Mouse (Mus musculus) midbrain, embryonic 16.5 days (tissue): ENCODE data around the gene Gm21987. TPM values are rescaled to one million over a fixed set of nuclear protein-coding genes. Genes with fewer than 3 reads are reported as not detected.

ENCODE experiments used
- ATAC-seq: fragments of 200-750 bp; cut with Nextera tagmentation; 2 replicates; pipeline ENCODE4 v1.8.0; 2017; ENCODE audit warnings: moderate TSS enrichment
- H3K27ac ChIP-seq: fragments of 300-500 bp; sonication (generic); 2 replicates; pipeline ENCODE4 v1.5.1; 2014; ENCODE audit warnings: mild to moderate bottlenecking, low read length, mixed read lengths
- H3K27me3 ChIP-seq: fragments of 300-500 bp; sonication (generic); 2 replicates; pipeline ENCODE4 v1.6.1; 2014; ENCODE audit warnings: low read depth, low read length, mixed read lengths; ENCODE audit not compliant: control insufficient read depth, insufficient read depth
- H3K36me3 ChIP-seq: fragments of 300-500 bp; sonication (generic); 2 replicates; pipeline ENCODE4 v1.6.1; 2014; ENCODE audit warnings: mild to moderate bottlenecking, low read length, moderate library complexity, mixed read lengths; ENCODE audit not compliant: control insufficient read depth, insufficient read depth
- H3K4me1 ChIP-seq: fragments of 300-500 bp; sonication (generic); 2 replicates; pipeline ENCODE4 v1.6.1; 2014; ENCODE audit warnings: mild to moderate bottlenecking, low read length, mixed read lengths; ENCODE audit not compliant: control insufficient read depth, insufficient read depth
- H3K4me2 ChIP-seq: fragments of 300-500 bp; sonication (generic); 2 replicates; pipeline ENCODE4 v1.6.1; 2014; ENCODE audit warnings: mild to moderate bottlenecking, low read length, mixed read lengths
- H3K4me3 ChIP-seq: fragments of 300-500 bp; sonication (generic); 2 replicates; pipeline ENCODE4 v1.5.1; 2014; ENCODE audit warnings: low read depth, mild to moderate bottlenecking, low read length, moderate library complexity, mixed read lengths
- H3K9ac ChIP-seq: fragments of 300-500 bp; sonication (generic); 2 replicates; pipeline ENCODE4 v1.6.1; 2014; ENCODE audit warnings: low read depth, low read length, mixed read lengths
- H3K9me3 ChIP-seq: fragments of 300-500 bp; sonication (generic); replicated peaks from 2 replicates; pipeline ENCODE4 v1.6.1; 2014; ENCODE audit warnings: mild to moderate bottlenecking, low read length, mixed read lengths; ENCODE audit not compliant: control insufficient read depth, poor library complexity, severe bottlenecking
- WGBS: fragments of 180-500 bp; shearing (Covaris S2); extraction: QIAGEN DNeasy Blood & Tissue Kit; methylation state at CpG from one replicate; pipeline ENCODE4 v1.1.7; 2014; 5-methylcytosine and 5-hydroxymethylcytosine counted together
- polyA plus RNA-seq: library from polyadenylated mRNA; unstranded; fragments of >200 nt; fragmentation: Nextera tagmentation; extraction: Ambion mirVana; gene quantifications from 2 replicates; pipeline ENCODE4 v1.2.1, GENCODE M21; 2015

Gene Gm21987
- polyA plus RNA-seq, 1 experiment from 2014 or later, result not detected

- no peak overlapping the region for H3K4me3 ChIP-seq
- WGBS, result 88% methylated on average over 6 of the region's 6 CpGs
- H3K4me1 ChIP-seq, result peaks cover 16% of the 10 kb centered on the region
- H3K27me3 ChIP-seq, result no peaks in the 10 kb centered on the region
- H3K4me2 ChIP-seq, result no peak overlapping the region
- H3K9me3 ChIP-seq, result no peaks in the 10 kb centered on the region
- no peak for ATAC-seq
- H3K9ac ChIP-seq, result no peak overlapping the region
- no peaks in the 10 kb centered on the region for H3K36me3 ChIP-seq
- no peak overlapping the region for H3K27ac ChIP-seq
These were observed 54.6 kb downstream of the Gm21987 start for GRCm38 (mm10) chr16:38401468-38401867.

GRCm38 (mm10) chr16:38403639-38404038 lies 56.8 kb downstream of the Gm21987 start:
- Histone ChIP-seq H3K27ac (no peak overlapping the region), H3K36me3 (no peaks in the 10 kb centered on the region), H3K4me3 (no peak overlapping the region), H3K9me3 (no peaks in the 10 kb centered on the region), H3K4me1 (peaks cover 16% of the 10 kb centered on the region), H3K27me3 (no peaks in the 10 kb centered on the region), H3K4me2 (no peak overlapping the region), H3K9ac (no peak overlapping the region)
- 90% methylated on average over 7 of the region's 7 CpGs for WGBS
- ATAC-seq, result no peak

GRCm38 (mm10) chr16:38406293-38406692 lies 59.5 kb downstream of the Gm21987 start:
- no peaks in the 10 kb centered on the region for H3K36me3 ChIP-seq

GRCm38 (mm10) chr16:38406708-38407107 lies 59.9 kb downstream of the Gm21987 start:
- Histone ChIP-seq H3K4me3 (no peak overlapping the region), H3K9me3 (no peaks in the 10 kb centered on the region), H3K36me3 (no peaks in the 10 kb centered on the region), H3K27ac (no peak overlapping the region), H3K4me2 (no peak overlapping the region), H3K27me3 (no peaks in the 10 kb centered on the region), H3K4me1 (no peaks in the 10 kb centered on the region), H3K9ac (no peak overlapping the region)
- ATAC-seq, result no peak
- WGBS, result 90% methylated on average over 6 of the region's 6 CpGs

More at GRCm38 (mm10) chr16:38406293-38406692, 59.5 kb downstream of the Gm21987 start:
- no peak for ATAC-seq
- H3K9ac ChIP-seq, result no peak overlapping the region
- WGBS, result 67% methylated on average over 5 of the region's 5 CpGs
- H3K9me3 ChIP-seq, result no peaks in the 10 kb centered on the region
- no peaks in the 10 kb centered on the region for H3K4me1 ChIP-seq
- no peak overlapping the region for H3K4me2 ChIP-seq
- H3K4me3 ChIP-seq, result no peak overlapping the region
- no peak overlapping the region for H3K27ac ChIP-seq
- H3K27me3 ChIP-seq, result no peaks in the 10 kb centered on the region

- H3K4me3 ChIP-seq, result no peak overlapping the region
- no peak overlapping the region for H3K9ac ChIP-seq
- ATAC-seq, result no peak
- WGBS, result 30% methylated on average over 5 of the region's 5 CpGs
- no peaks in the 10 kb centered on the region for H3K36me3 ChIP-seq
- H3K9me3 ChIP-seq, result no peaks in the 10 kb centered on the region
- H3K27ac ChIP-seq, result no peak overlapping the region
- H3K27me3 ChIP-seq, result no peaks in the 10 kb centered on the region
- no peaks in the 10 kb centered on the region for H3K4me1 ChIP-seq
- no peak overlapping the region for H3K4me2 ChIP-seq
These were observed 60.7 kb downstream of the Gm21987 start for GRCm38 (mm10) chr16:38407584-38407983.

GRCm38 (mm10) chr16:38408416-38408815 lies 61.6 kb downstream of the Gm21987 start:
- H3K27me3 ChIP-seq, result no peaks in the 10 kb centered on the region
- 94% methylated on average over 8 of the region's 8 CpGs for WGBS
- no peak overlapping the region for H3K4me2 ChIP-seq
- no peaks in the 10 kb centered on the region for H3K4me1 ChIP-seq
- H3K9ac ChIP-seq, result no peak overlapping the region
- H3K27ac ChIP-seq, result no peak overlapping the region
- H3K9me3 ChIP-seq, result no peaks in the 10 kb centered on the region
- ATAC-seq, result no peak
- H3K4me3 ChIP-seq, result no peak overlapping the region
- no peaks in the 10 kb centered on the region for H3K36me3 ChIP-seq

Other genes with a start within 250 kb of the Gm21987 start
- gene Nr1i2, start 52.2 kb upstream of the Gm21987 start, polyA plus RNA-seq, result not detected in 2 replicates
- gene Maats1, start 4.9 kb upstream of the Gm21987 start, polyA plus RNA-seq, result 1.3 and 2.0 TPM in 2 replicates
- gene Cox17, start within 50 bp of the Gm21987 start, polyA plus RNA-seq, result 66.0 and 68.5 TPM in 2 replicates
- 0.47 and 0.83 TPM in 2 replicates for gene Popdc2, start 15.2 kb downstream of the Gm21987 start, polyA plus RNA-seq
- 0.36 and 0.68 TPM in 2 replicates for gene Pla1a, start 86.1 kb downstream of the Gm21987 start, polyA plus RNA-seq
- gene Adprh, start 105.7 kb downstream of the Gm21987 start, polyA plus RNA-seq, result 160 and 164 TPM in 2 replicates
- 0.46 and 0.61 TPM in 2 replicates for gene Cd80, start 108.5 kb downstream of the Gm21987 start, polyA plus RNA-seq
- gene Timmdc1, start 175.6 kb downstream of the Gm21987 start, polyA plus RNA-seq, result 33.4 and 34.6 TPM in 2 replicates
- 51.4 and 54.8 TPM in 2 replicates for gene Poglut1, start 203.2 kb downstream of the Gm21987 start, polyA plus RNA-seq
- 32.0 and 33.8 TPM in 2 replicates for gene Tmem39a, start 211.7 kb downstream of the Gm21987 start, polyA plus RNA-seq